Mouse (Mus musculus) brain, embryonic 14.5 days (tissue): ENCODE results near the gene Chst15.

Source experiments
- CTCF ChIP-seq: fragments of 200-500 bp; IDR thresholded peaks from 2 replicates; pipeline ENCODE4 v1.5.1; 2012; ENCODE audit warnings: inconsistent platforms, mild to moderate bottlenecking, moderate library complexity, borderline replicate concordance; ENCODE audit not compliant: insufficient read depth, insufficient read length; ENCODE audit errors: extremely low read depth
- POLR2A ChIP-seq: fragments of 200-500 bp; IDR thresholded peaks from 2 replicates; pipeline ENCODE4 v1.6.1; 2012; ENCODE audit warnings: mild to moderate bottlenecking, inconsistent platforms, borderline replicate concordance; ENCODE audit not compliant: poor library complexity, insufficient read depth, insufficient read length, severe bottlenecking; ENCODE audit errors: extremely low read depth

GRCm38 (mm10) chr7:132357841-132358237, 40.8 kb upstream of the Chst15 start:
- TF ChIP-seq CTCF (no peak), POLR2A (no peak)
